Mouse (Mus musculus) C2C12 (cell line): ENCODE results near the gene Sp8.

Experiments used
- CEBPB ChIP-seq: IDR thresholded peaks from one replicate; pipeline ENCODE4 v1.6.1; 2011; ENCODE audit warnings: low read depth, mild to moderate bottlenecking, control low read depth, moderate library complexity
- USF1 ChIP-seq: IDR thresholded peaks from one replicate; pipeline ENCODE4 v1.6.1; 2011; ENCODE audit warnings: low read depth, mild to moderate bottlenecking, control low read depth, moderate library complexity

GRCm38 (mm10) chr12:118836411-118837341, 9.5 kb upstream of the Sp8 start:
- TF ChIP-seq USF1 = no peak
- TF ChIP-seq CEBPB = no peak
